Mouse (Mus musculus) liver, embryonic 16.5 days (tissue): Measurements from ENCODE around the gene Nectin2. TPM values are rescaled to one million over a fixed set of nuclear protein-coding genes. Genes with fewer than 3 reads are reported as not detected.
"Not testable (repeated sequence)": the region's sequence is repeated elsewhere in the genome, so short reads cannot be mapped to it uniquely, and the experiment has no call there.

Experiments used
- ATAC-seq: fragments of 200-750 bp; cut with Nextera tagmentation; 2 replicates; pipeline ENCODE4 v1.8.0; 2017; ENCODE audit warnings: low read depth, mild to moderate bottlenecking, moderate number of reproducible peaks, moderate library complexity
- H3K27ac ChIP-seq: fragments of 300-500 bp; sonication (generic); 2 replicates; pipeline ENCODE4 v1.5.1; 2014; ENCODE audit warnings: mild to moderate bottlenecking, low read length
- H3K27me3 ChIP-seq: fragments of 300-500 bp; sonication (generic); 2 replicates; pipeline ENCODE4 v1.6.1; 2014; ENCODE audit warnings: low read depth, low read length, mixed read lengths; ENCODE audit not compliant: control insufficient read depth, insufficient read depth
- H3K36me3 ChIP-seq: fragments of 300-500 bp; sonication (generic); 2 replicates; pipeline ENCODE4 v1.6.1; 2014; ENCODE audit warnings: mild to moderate bottlenecking; ENCODE audit not compliant: control insufficient read depth, insufficient read depth
- H3K4me1 ChIP-seq: fragments of 300-500 bp; sonication (generic); 2 replicates; pipeline ENCODE4 v1.6.1; 2014; ENCODE audit warnings: low read depth, low read length, mixed read lengths; ENCODE audit not compliant: control insufficient read depth
- H3K4me2 ChIP-seq: fragments of 300-500 bp; sonication (generic); 2 replicates; pipeline ENCODE4 v1.6.1; 2014; ENCODE audit warnings: low read depth, low read length, mixed read lengths
- H3K4me3 ChIP-seq: fragments of 300-500 bp; sonication (generic); 2 replicates; pipeline ENCODE4 v1.5.1; 2014; ENCODE audit warnings: low read depth, mild to moderate bottlenecking, low read length
- H3K9ac ChIP-seq: fragments of 300-500 bp; sonication (generic); 2 replicates; pipeline ENCODE4 v1.6.1; 2014; ENCODE audit warnings: low read depth, low read length
- H3K9me3 ChIP-seq: fragments of 300-500 bp; sonication (generic); replicated peaks from 2 replicates; pipeline ENCODE4 v1.6.1; 2016; ENCODE audit warnings: low read length; ENCODE audit not compliant: control insufficient read depth
- WGBS: fragments of 180-500 bp; shearing (Covaris S2); extraction: QIAGEN DNeasy Blood & Tissue Kit; methylation state at CpG from one replicate; pipeline ENCODE4 v1.1.7; 2014; ENCODE audit not compliant: insufficient replicate concordance; 5-methylcytosine and 5-hydroxymethylcytosine counted together
- polyA plus RNA-seq: library from polyadenylated mRNA; unstranded; fragments of >200 nt; fragmentation: Nextera tagmentation; extraction: Ambion mirVana; gene quantifications from 2 replicates; pipeline ENCODE4 v1.2.1, GENCODE M21; 2015

The Nectin2 gene
- polyA plus RNA-seq: 12.9 and 15.8 TPM in 2 replicates

DNA sequence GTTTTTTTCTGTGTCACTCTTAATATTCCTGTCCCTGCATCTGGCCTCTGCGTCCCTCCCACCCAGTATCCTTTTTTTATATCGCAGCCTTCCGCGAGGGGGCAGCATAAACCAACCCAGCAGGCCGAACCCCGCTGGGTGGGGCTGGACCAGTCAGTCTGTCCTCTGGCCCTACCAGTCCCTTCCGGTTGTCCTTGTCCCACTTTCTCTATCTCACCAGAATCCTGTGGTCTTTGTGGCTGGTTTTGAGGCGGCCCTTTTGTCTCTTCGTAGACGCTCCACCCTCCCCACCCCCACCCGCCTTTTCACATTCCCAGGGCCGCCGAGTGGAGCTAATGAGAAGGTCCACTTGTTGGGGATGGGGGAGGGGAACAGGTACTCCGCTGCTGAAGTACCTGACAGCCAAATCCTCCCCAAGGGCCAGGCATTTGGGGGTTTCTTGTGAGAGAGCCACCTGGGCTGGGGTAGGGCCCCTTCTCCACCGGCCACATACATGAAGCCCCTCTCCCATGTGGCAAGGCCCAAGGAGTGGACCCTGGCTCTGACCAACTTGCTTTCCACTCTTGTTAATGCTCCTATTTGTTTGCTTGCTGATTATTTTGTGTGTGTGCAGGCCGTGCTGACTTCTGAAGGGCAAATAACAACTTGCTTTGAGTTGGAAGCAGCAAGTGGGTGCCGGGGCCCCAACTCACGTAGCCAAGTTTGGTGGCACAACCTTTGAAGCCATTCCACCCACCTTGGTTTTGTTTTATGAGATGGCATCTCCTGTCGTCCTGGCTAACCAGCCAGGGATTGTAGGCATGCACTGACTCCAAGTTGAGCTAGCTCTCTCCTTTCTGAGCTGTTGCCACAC, at the start of gene Nectin2:
Gene Nectin2, minus strand, starts transcription at position 267 of the 853 bp plus-strand sequence.
- Histone ChIP-seq H3K4me3 (peak within 1 kb of the TSS; percentile 67), H3K4me2 (peak within 1 kb of the TSS; percentile 93), H3K4me1 (peaks cover 36% of the 10 kb centered on the region), H3K9me3 (no peaks in the 10 kb centered on the region), H3K36me3 (no peaks in the 10 kb centered on the region), H3K27me3 (no peaks in the 10 kb centered on the region), H3K9ac (peak within 1 kb of the TSS; percentile 69), H3K27ac (peak within 1 kb of the TSS; percentile 65)
- peak; percentile 69 for ATAC-seq
- 17% methylated on average over 19 of the region's 19 CpGs for WGBS

- Histone ChIP-seq H3K36me3 (no peaks in the 10 kb centered on the region), H3K27me3 (peaks cover 13% of the 10 kb centered on the region), H3K9me3 (no peaks in the 10 kb centered on the region), H3K9ac (peak within 1 kb of the TSS; percentile 33), H3K4me1 (no peaks in the 10 kb centered on the region; the same call in 1 of the 2 replicates), H3K4me2 (peak within 1 kb of the TSS; percentile 45), H3K27ac (peak within 1 kb of the TSS; percentile 14; the same call in 1 of the 2 replicates), H3K4me3 (peak within 1 kb of the TSS; percentile 46)
- ATAC-seq: peak; percentile 84
- WGBS: 3% methylated on average over 28 of the region's 32 CpGs
Measured at GRCm38 (mm10) chr7:19796697-19797588, 46.7 kb upstream of the Nectin2 start, which contains the start of gene Cblc. TSS of gene Cblc (minus strand) at chr7:19796809.

DNA sequence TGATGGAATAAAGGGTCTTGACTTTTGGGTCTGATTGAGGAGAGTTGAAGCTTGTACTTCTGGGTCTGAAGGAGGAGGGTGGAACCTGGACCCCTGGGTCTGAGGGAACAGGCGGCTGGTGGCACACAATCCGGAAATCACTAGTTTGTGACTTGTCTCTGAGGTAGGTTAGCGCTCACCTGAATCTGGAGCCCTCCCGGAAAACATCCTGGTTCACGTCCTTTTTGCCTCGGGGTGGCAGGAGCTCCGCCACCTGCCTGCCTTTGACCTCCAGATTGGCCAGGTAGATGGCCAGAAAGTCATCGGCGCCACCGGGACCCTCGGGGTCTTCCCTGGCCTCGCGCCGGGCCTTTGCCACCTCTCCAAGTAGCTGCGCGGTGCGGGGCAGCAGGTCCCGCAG, 46.0 kb upstream of the Nectin2 start:
- ATAC-seq: no peak
- 13% methylated on average over 18 of the region's 18 CpGs for WGBS

DNA sequence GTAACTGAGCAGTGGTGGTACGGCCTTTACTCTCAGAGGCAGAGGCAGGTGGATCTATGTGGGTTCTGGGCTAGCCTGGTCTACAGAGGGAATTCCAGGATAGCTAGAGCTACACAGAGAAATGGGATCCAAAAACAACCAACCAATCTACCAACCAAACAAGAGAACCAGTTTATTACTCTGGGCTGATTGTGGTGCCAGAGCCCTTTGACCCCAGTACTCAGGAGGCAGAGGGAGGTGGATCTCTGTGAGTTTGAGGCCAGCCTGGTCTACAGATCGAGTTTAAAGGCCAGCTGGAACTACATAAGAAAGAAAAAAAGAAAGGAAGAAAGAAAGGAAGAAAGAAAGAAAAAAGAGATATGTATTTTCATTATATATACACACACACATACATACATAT, 45.0 kb upstream of the Nectin2 start:
- Histone ChIP-seq H3K4me2 (no peak overlapping the region), H3K4me1 (no peaks in the 10 kb centered on the region; the same call in 1 of the 2 replicates), H3K9ac (no peak overlapping the region), H3K36me3 (no peaks in the 10 kb centered on the region), H3K27me3 (peaks cover 13% of the 10 kb centered on the region), H3K4me3 (no peak overlapping the region), H3K9me3 (no peaks in the 10 kb centered on the region), H3K27ac (no peak overlapping the region)
- no peak for ATAC-seq
- WGBS: 55% methylated on average over 2 of the region's 2 CpGs

More for the DNA sequence above, 46.0 kb upstream of the Nectin2 start:
- Histone ChIP-seq H3K27me3 (peaks cover 13% of the 10 kb centered on the region), H3K36me3 (no peaks in the 10 kb centered on the region), H3K27ac (no peak overlapping the region), H3K4me1 (no peaks in the 10 kb centered on the region; the same call in 1 of the 2 replicates), H3K9ac (peak overlapping the region; percentile 33), H3K9me3 (no peaks in the 10 kb centered on the region), H3K4me3 (peak overlapping the region; percentile 46), H3K4me2 (peak overlapping the region; percentile 45)

DNA sequence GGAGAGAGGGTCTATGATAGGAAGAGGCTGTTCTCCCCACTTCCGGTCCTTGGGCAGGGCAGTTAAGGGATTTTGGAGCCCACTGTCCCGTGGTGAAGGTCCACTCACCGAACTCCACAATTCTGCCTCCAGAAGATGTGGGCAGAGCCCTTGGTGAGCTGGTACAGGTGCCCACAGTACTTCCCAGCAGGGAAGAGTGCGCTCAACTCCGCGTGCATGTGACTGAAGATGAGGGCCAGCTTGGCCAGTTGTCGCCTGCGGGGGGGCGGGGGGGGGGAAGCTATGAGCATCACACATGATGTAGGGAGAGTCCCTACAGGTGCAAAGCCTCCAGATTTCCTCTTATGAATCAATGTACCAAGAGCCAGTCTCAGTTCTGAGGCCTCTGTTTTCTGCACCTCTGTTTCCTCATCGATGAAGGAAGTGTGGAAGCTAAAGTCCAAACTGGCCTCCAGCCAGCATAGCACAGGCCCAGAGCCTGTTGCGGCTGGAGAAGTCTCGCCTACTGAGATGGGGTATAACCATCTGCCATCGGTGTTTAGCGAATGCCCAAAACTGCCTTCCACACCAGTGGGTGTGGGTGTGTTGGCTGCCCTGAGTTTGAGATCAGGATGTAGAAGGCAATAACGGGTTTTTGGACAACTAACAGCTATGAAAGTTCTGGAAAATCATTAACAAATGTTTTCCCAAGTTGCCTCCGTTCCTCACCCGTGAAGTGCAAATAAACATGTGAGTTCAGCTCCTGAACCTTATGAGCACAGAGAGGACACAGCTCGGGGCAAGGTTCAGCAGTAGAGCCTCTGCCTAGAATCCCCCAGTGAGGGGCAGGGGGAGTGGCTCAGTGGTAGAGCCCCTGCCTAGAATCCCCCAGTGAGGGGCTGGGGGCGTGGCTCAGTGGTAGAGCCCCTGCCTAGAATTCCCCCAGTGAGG, 42.7 kb upstream of the Nectin2 start:
- no peaks in the 10 kb centered on the region for H3K9me3 ChIP-seq
- H3K4me3 ChIP-seq: no peak overlapping the region
- H3K36me3 ChIP-seq: no peaks in the 10 kb centered on the region
- no peak overlapping the region for H3K4me2 ChIP-seq
- no peak overlapping the region for H3K9ac ChIP-seq
- WGBS: 61% methylated on average over 19 of the region's 19 CpGs
- no peak overlapping the region; the same call in 1 of the 2 replicates for H3K27ac ChIP-seq
- peaks cover 13% of the 10 kb centered on the region for H3K27me3 ChIP-seq
- H3K4me1 ChIP-seq: peaks cover 4% of the 10 kb centered on the region
- peak; percentile 53 for ATAC-seq

DNA sequence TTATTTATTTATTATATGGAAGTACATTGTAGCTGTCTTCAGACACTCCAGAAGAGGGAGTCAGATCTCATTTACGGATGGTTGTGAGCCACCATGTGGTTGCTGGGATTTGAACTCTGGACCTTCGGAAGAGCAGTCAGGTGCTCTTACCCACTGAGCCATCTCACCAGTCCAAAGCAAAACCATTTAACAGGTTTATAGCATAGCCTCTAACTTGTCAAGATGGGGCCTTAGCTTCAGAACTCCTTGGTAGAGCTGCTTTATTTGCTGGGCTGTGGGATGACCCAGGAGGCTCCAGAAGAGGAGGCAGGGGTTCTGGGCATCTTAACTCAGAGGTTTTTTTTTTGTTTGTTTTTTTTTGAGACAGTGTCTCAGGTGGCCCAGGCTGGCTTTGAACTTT, 41.2 kb upstream of the Nectin2 start:
- H3K4me1 ChIP-seq, ATAC-seq, H3K4me2 ChIP-seq, H3K27ac ChIP-seq, H3K27me3 ChIP-seq, H3K4me3 ChIP-seq, H3K36me3 ChIP-seq, H3K9ac ChIP-seq, H3K9me3 ChIP-seq: not testable (repeated sequence)
- 67% methylated on average over 2 of the region's 2 CpGs for WGBS

- Histone ChIP-seq H3K9me3 (no peaks in the 10 kb centered on the region), H3K4me1 (peaks cover 4% of the 10 kb centered on the region), H3K36me3 (no peaks in the 10 kb centered on the region), H3K27ac (no peak overlapping the region), H3K4me3 (peak overlapping the region; percentile 45), H3K4me2 (peak overlapping the region; percentile 64), H3K9ac (no peak overlapping the region), H3K27me3 (no peaks in the 10 kb centered on the region)
- WGBS: 1% methylated on average over 19 of the region's 19 CpGs
- peak; percentile 16; the same call in 1 of the 2 replicates for ATAC-seq
Measured at GRCm38 (mm10) chr7:19789904-19790347, 39.6 kb upstream of the Nectin2 start.

GRCm38 (mm10) chr7:19785874-19786458, 35.7 kb upstream of the Nectin2 start:
- no peaks in the 10 kb centered on the region for H3K9me3 ChIP-seq
- H3K9ac ChIP-seq: no peak overlapping the region
- WGBS: 30% methylated on average over 12 of the region's 12 CpGs
- peaks cover 4% of the 10 kb centered on the region for H3K4me1 ChIP-seq
- ATAC-seq: no peak
- H3K27ac ChIP-seq: no peak overlapping the region
- H3K4me3 ChIP-seq: no peak overlapping the region
- no peaks in the 10 kb centered on the region for H3K36me3 ChIP-seq
- H3K27me3 ChIP-seq: no peaks in the 10 kb centered on the region
- no peak overlapping the region for H3K4me2 ChIP-seq
